Comparison of ENCODE assay signal across 35 mouse cellular contexts in the genomic region with DNA sequence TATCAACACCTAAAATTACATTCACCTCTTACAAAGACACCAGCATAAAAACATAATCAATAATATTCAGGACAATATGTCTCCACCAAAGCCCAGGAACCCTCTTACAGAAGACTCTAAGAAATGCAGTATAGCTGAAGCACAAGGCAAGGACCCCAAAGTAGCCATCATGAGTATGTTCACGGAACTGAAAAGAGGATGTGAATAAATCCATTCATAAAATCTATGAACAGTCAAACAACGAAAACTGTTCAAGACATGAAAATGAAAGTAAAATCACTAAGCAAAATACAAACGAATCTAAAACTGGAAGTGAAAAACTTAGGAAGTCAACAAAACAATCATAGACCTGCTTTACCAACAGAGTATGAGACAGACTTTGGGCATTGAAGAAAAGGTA. TPM values are rescaled to one million over a fixed set of nuclear protein-coding genes. Genes with fewer than 3 reads are reported as not detected.
A peak's percentile ranks its signal among the peaks of the same experiment; 100 is the strongest.
DNase-seq lines count a peak whose midpoint lies in the region; ATAC-seq lines count a peak whose summit lies in the region.
"Had no signal": no experiment of that assay in that cellular context is flagged by ENCODE, and none has a peak within 500 bp of the region (broad histone marks: within the 10 kb centered on the region; RNA-seq: fewer than 3 reads in every experiment).

No protein-coding gene starts in this region.

- H3K36me3 ChIP-seq in macrophage (ENCODE audit: inconsistent target) = no peaks in the 10 kb centered on the region
- no peaks in the 10 kb centered on the region for H3K36me3 ChIP-seq in splenic B cell, adult 2 months (ENCODE audit: control insufficient read depth, insufficient read depth, low read length, poor library complexity, severe bottlenecking)
- H3K36me3 ChIP-seq: heart, embryonic 13.5 days; hindbrain, embryonic 10.5 days; hindbrain, embryonic 15.5 days; intestine, embryonic 15.5 days; limb, embryonic 12.5 days; liver, embryonic 12.5 days; midbrain, embryonic 10.5 days; midbrain, embryonic 15.5 days had no signal

- H3K27ac ChIP-seq in macrophage = peak overlapping the region; percentile 21
- H3K27ac ChIP-seq: heart, embryonic 13.5 days; hindbrain, embryonic 10.5 days; hindbrain, embryonic 15.5 days; intestine, embryonic 15.5 days; left cerebral cortex, adult 2 months; limb, embryonic 12.5 days; liver, embryonic 12.5 days; midbrain, embryonic 10.5 days; midbrain, embryonic 15.5 days had no signal

- H3K4me3 ChIP-seq in macrophage (ENCODE audit: inconsistent target) = no peak overlapping the region
- H3K4me3 ChIP-seq: heart, embryonic 13.5 days; hindbrain, embryonic 10.5 days; hindbrain, embryonic 15.5 days; intestine, embryonic 15.5 days; left cerebral cortex, adult 2 months; limb, embryonic 12.5 days; liver, embryonic 12.5 days; midbrain, embryonic 10.5 days; midbrain, embryonic 15.5 days had no signal

- WGBS in macrophage (ENCODE audit: missing documents) = 3% methylated on average over 3 of the region's 3 CpGs

- DNase-seq in B cell, adult 2 months = peak; percentile 22 to 36
- DNase-seq in splenic B cell, adult 2 months (ENCODE audit: low read depth, low spot score) = peak; percentile 72
- no peak for DNase-seq in kidney, postnatal 25 days
- no peak for DNase-seq in lung, postnatal 36 days
- no peak for DNase-seq in layer of hippocampus, adult 9-10 months (ENCODE audit: low spot score)
- DNase-seq: adrenal gland, postnatal 36 days; cerebellum, adult 8-10 months; cerebellum, postnatal 25 days; heart, postnatal 10 days; kidney, adult 9 months; kidney, postnatal 10 days; liver, postnatal 0 days; lung, postnatal 4 days; right cerebral cortex, postnatal 4 days; thymus, adult 2 months; thymus, postnatal 36 days had no signal

- peak; percentile 72 for ATAC-seq in common myeloid progenitor, adult 5-6 weeks (replicated peaks; ENCODE audit: low read depth, poor library complexity, severe bottlenecking)
- ATAC-seq: forebrain, embryonic 14.5 days; intestine, embryonic 15.5 days; liver, embryonic 12.5 days; liver, postnatal 0 days; midbrain, embryonic 15.5 days had no signal

- no peaks in the 10 kb centered on the region for H3K27me3 ChIP-seq in splenic B cell, adult 2 months (ENCODE audit: control insufficient read depth, insufficient read depth, low read length, poor library complexity, severe bottlenecking)
- H3K27me3 ChIP-seq: heart, embryonic 13.5 days; hindbrain, embryonic 15.5 days; intestine, embryonic 15.5 days; limb, embryonic 12.5 days; liver, embryonic 12.5 days; midbrain, embryonic 15.5 days had no signal

- no peaks in the 10 kb centered on the region for H3K79me2 ChIP-seq in macrophage (ENCODE audit: inconsistent target)

RNA-seq across cellular contexts. Expression of gene Serpinb1c, which starts 10.2 kb away (rescaled TPM):
- total RNA-seq in common myeloid progenitor, adult 5-6 weeks (2017) = not detected in 2 replicates
- total RNA-seq in macrophage (2018; cell fraction: chromatin; rRNA removed) = 10 to 100 TPM in 5 of 26 experiments, 1 to 10 TPM in 21; 2.1 to 26.5 (median 8.0) TPM
- total RNA-seq in macrophage (2018; cell fraction: cytosol; rRNA removed) = 1 to 10 TPM; 2.3 to 8.2 (median 4.0) TPM
- 10 to 100 TPM in 5 of 26 experiments, 1 to 10 TPM in 21; 3.9 to 13.8 (median 7.2) TPM for total RNA-seq in macrophage (2018; cell fraction: nucleus; rRNA removed)
- 3.9 to 4.2 TPM (median 4.2 TPM) in 3 replicates for polyA plus RNA-seq in macrophage (2018)
- total RNA-seq: adrenal gland, adult 18-20 months; adrenal gland, postnatal 36 days; left cerebral cortex, adult 2 months; left cerebral cortex, postnatal 25 days had no signal
- polyA plus RNA-seq: brain, embryonic 14.5 days; embryonic facial prominence, embryonic 11.5 days; forebrain, embryonic 14.5 days; hindbrain, embryonic 10.5 days; hindbrain, embryonic 15.5 days; intestine, embryonic 15.5 days; limb, embryonic 12.5 days; liver, postnatal 0 days; lung, embryonic 16.5 days; midbrain, embryonic 10.5 days; midbrain, embryonic 15.5 days; neural tube, embryonic 11.5 days; spleen, adult 2 months; thymus, adult 2 months had no signal

RNA-seq across cellular contexts. Expression of gene Serpinb6b, which starts 56.8 kb away (rescaled TPM):
- 14.7 and 15.7 TPM in 2 replicates for total RNA-seq in common myeloid progenitor, adult 5-6 weeks (2017)
- 1 to 10 TPM in 15 of 26 experiments, under 1 TPM in 8, not detected in 3; 0.34 to 4.1 (median 1.2) TPM for total RNA-seq in macrophage (2018; cell fraction: chromatin; rRNA removed)
- total RNA-seq in macrophage (2018; cell fraction: cytosol; rRNA removed) = 1 to 10 TPM; 4.1 to 8.5 (median 6.3) TPM
- total RNA-seq in macrophage (2018; cell fraction: nucleus; rRNA removed) = 1 to 10 TPM in 24 of 26 experiments, under 1 TPM in 2; 0.89 to 7.5 (median 2.3) TPM
- 3.7 to 12.9 TPM (median 6.1 TPM) in 3 replicates for polyA plus RNA-seq in macrophage (2018)

RNA-seq across cellular contexts. Expression of gene Serpinb1a, which starts 57.2 kb away (rescaled TPM):
- total RNA-seq in common myeloid progenitor, adult 5-6 weeks (2017) = 219 and 222 TPM in 2 replicates
- total RNA-seq in macrophage (2018; cell fraction: chromatin; rRNA removed) = 1 to 10 TPM in 8 of 26 experiments, under 1 TPM in 6, not detected in 12; 0.58 to 3.0 (median 1.4) TPM
- total RNA-seq in macrophage (2018; cell fraction: cytosol; rRNA removed) = 1 to 10 TPM in 10 of 26 experiments, under 1 TPM in 15, not detected in 1; 0.18 to 1.7 (median 0.80) TPM
- 1 to 10 TPM in 7 of 26 experiments, under 1 TPM in 13, not detected in 6; 0.23 to 3.1 (median 0.78) TPM for total RNA-seq in macrophage (2018; cell fraction: nucleus; rRNA removed)
- 0.67 to 1.4 TPM (median 1.3 TPM) in 3 replicates for polyA plus RNA-seq in macrophage (2018)

Comparison
In these comparisons a context has a peak if more than half of its experiments do, and no peak if none do; other contexts are left out.
1. DNase-seq: peak in B cell, adult 2 months (2 of 2) and splenic B cell, adult 2 months (single experiment); none in kidney, postnatal 25 days (0 of 2), lung, postnatal 36 days (single experiment) and layer of hippocampus, adult 9-10 months (single experiment).